Mouse (Mus musculus) embryonic facial prominence, embryonic 15.5 days (tissue): ENCODE measurements at regions not wholly inside any gene's neighbourhood (a gene's known extent, or its start where the extent isn't known, plus 50 kb on each side); places are given as distances from the start of the nearest gene placed in this dataset.
"Not testable (repeated sequence)": the region's sequence is repeated elsewhere in the genome, so short reads cannot be mapped to it uniquely, and the experiment has no call there.

Experiments
- ATAC-seq: fragments of 200-750 bp; cut with Nextera tagmentation; 2 replicates; pipeline ENCODE4 v1.8.0; 2017; ENCODE audit warnings: low read depth, moderate TSS enrichment; ENCODE audit not compliant: insufficient number of reproducible peaks, low FRiP score, low TSS enrichment
- H3K27ac ChIP-seq: fragments of 300-500 bp; sonication (generic); replicated peaks from 2 replicates; pipeline ENCODE4 v1.5.1; 2015; ENCODE audit warnings: mild to moderate bottlenecking, inconsistent platforms
- H3K27me3 ChIP-seq: fragments of 300-500 bp; sonication (generic); 2 replicates; pipeline ENCODE4 v1.6.1; 2015; ENCODE audit warnings: inconsistent platforms
- H3K36me3 ChIP-seq: fragments of 300-500 bp; sonication (generic); 2 replicates; pipeline ENCODE4 v1.6.1; 2015; ENCODE audit warnings: mild to moderate bottlenecking, inconsistent platforms
- H3K4me1 ChIP-seq: fragments of 300-500 bp; sonication (generic); 2 replicates; pipeline ENCODE4 v1.6.1; 2015; ENCODE audit warnings: inconsistent platforms
- H3K4me2 ChIP-seq: fragments of 300-500 bp; sonication (generic); replicated peaks from 2 replicates; pipeline ENCODE4 v1.6.1; 2015; ENCODE audit warnings: mild to moderate bottlenecking, inconsistent platforms
- H3K4me3 ChIP-seq: fragments of 300-500 bp; sonication (generic); replicated peaks from 2 replicates; pipeline ENCODE4 v1.5.1; 2015; ENCODE audit warnings: mild to moderate bottlenecking, inconsistent platforms
- H3K9ac ChIP-seq: fragments of 300-500 bp; sonication (generic); 2 replicates; pipeline ENCODE4 v1.6.1; 2015; ENCODE audit warnings: inconsistent platforms
- H3K9me3 ChIP-seq: fragments of 300-500 bp; sonication (generic); replicated peaks from 2 replicates; pipeline ENCODE4 v1.6.1; 2016; ENCODE audit warnings: inconsistent platforms
- WGBS: fragments of 180-500 bp; shearing (Covaris S2); methylation state at CpG from one replicate; pipeline ENCODE4 v1.1.7; 2015; 5-methylcytosine and 5-hydroxymethylcytosine counted together

DNA sequence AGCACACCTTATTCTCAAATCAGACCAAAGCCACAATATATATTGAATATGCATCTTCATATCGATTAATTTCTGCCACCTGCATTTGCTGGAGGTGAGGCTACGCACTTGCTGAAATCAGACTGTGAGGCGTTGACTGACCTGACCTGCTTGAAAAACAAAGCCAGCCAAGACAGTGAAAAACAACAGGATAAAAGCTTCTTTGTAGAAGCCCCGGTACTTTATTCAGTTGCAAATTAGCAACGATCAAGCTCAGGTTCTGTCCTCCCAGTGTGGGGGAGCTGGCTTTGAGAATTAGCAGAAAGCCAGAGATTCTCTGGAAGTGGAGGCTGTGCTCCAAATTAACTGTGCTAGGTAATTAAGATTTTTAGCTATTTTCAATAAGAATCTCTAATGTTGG lies 100.6 kb downstream of the Vmn2r79 start:
- no peak overlapping the region for H3K27ac ChIP-seq
- H3K4me3 ChIP-seq, result no peak overlapping the region
- WGBS, result 77% methylated on average over 5 of the region's 5 CpGs
- H3K4me2 ChIP-seq, result no peak overlapping the region
- H3K27me3 ChIP-seq, result no peaks in the 10 kb centered on the region
- ATAC-seq, result no peak
- H3K9ac ChIP-seq, result no peak overlapping the region
- H3K9me3 ChIP-seq, result no peaks in the 10 kb centered on the region
- no peaks in the 10 kb centered on the region for H3K36me3 ChIP-seq
- no peaks in the 10 kb centered on the region for H3K4me1 ChIP-seq

DNA sequence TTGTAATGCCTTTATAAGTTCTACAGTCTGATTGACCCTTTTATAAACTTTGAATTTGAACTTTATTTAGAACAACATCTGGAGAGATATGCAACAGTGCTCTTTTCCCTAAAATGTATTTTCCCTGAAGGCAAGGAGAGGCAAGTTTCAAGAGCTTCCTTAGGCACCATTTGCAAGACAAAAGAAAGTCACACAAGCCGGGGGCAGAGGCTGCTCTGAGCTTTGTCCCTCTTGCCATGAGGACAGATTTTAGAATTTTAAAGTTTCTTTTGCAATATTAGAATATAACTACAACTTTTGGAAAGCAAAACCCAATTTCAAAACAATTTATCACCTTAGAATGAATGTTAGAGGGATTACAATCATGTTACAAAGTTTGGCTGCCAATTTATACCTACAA lies 103.7 kb downstream of the Vmn2r79 start:
- H3K9ac ChIP-seq, ATAC-seq, H3K4me3 ChIP-seq, H3K4me2 ChIP-seq, H3K27me3 ChIP-seq, H3K4me1 ChIP-seq, H3K36me3 ChIP-seq, H3K9me3 ChIP-seq, H3K27ac ChIP-seq: not testable (repeated sequence)
- WGBS, result 39% methylated on average over 1 of the region's 1 CpGs

DNA sequence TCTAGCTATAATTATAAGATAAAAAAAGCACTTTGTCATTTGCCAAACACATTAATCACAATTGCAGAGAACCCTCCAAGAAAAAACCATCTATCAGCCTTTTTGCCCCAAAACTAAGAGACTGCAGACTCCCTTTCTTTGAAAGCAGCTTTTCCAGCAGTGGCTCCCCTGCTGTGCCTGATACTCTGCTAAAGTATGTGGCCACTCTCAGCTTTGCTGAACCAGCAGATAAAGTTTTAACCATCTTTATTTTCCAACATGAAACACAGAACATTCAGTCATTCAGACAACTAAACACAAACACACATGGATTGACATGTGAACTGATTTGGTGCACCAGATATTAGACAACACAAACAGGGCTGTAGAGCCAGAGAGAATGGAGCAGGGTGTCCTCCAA lies 104.5 kb downstream of the Vmn2r79 start:
- H3K9ac ChIP-seq, H3K9me3 ChIP-seq, H3K4me3 ChIP-seq, H3K27me3 ChIP-seq, H3K4me1 ChIP-seq, ATAC-seq, H3K27ac ChIP-seq, H3K36me3 ChIP-seq, H3K4me2 ChIP-seq: not testable (repeated sequence)

DNA sequence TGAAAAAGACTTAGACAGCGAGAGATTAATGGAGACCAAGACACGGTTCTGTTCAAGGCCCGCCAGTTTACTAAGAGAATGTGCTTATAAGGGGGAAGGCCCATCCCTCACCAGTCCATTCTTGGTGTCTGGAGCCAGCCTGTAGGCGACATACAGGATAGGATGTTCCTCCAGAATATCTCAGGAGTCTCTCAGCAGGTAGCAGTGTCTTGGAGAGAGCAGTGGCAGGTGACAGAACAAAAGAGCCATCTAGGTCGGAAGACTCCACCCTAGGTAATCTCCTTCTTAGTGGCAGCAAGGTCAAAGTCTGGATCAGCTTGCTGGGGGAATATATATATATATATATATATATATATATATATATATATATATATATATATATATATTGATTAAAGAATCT lies 105.4 kb downstream of the Vmn2r79 start:
- not testable (repeated sequence) for H3K36me3 ChIP-seq, H3K4me1 ChIP-seq, H3K27ac ChIP-seq, H3K9ac ChIP-seq, H3K27me3 ChIP-seq, H3K9me3 ChIP-seq, H3K4me2 ChIP-seq, ATAC-seq, H3K4me3 ChIP-seq
- 78% methylated on average over 5 of the region's 5 CpGs for WGBS

DNA sequence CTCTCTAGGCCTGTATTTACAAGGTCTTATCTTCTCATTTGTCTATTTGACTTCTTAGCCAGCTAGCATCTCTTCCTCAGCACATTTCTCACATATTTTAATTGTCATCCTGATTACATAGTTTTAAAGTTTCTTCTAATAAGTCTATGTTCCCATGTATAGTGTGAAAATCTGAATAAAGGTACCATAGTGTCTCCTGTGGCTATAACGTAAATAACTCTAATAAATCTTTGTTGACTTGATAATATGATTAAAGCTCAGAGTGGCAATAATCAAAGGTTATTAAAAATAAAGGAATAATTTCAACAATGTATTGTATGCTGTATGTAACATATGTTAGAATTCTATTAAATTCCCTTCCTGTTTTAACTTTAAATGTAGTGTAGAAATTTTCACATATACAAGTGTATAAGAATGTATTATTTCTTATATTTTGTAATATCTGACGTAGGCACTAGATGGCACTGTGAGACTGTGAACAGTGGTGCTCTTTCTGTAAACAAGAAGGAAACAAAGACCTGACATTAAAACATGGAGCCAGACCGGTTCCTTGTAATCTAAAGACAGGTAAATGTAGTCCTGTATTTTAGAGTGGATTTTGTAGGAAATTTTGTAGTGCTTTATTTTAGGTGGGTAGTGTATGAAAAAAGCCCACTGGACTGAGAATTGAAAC lies 114.5 kb downstream of the Vmn2r79 start:
- Histone ChIP-seq H3K27ac (no peak overlapping the region), H3K27me3 (no peaks in the 10 kb centered on the region), H3K4me2 (peak overlapping the region; percentile 33; the same call in 1 of the 2 replicates), H3K36me3 (no peaks in the 10 kb centered on the region), H3K9me3 (no peaks in the 10 kb centered on the region), H3K4me1 (no peaks in the 10 kb centered on the region), H3K4me3 (0 out of 2 replicates have a peak overlapping the region, but pooled peaks have one; percentile 7), H3K9ac (no peak overlapping the region)
- ATAC-seq, result no peak
- WGBS, result 29% methylated on average over 3 of the region's 3 CpGs

DNA sequence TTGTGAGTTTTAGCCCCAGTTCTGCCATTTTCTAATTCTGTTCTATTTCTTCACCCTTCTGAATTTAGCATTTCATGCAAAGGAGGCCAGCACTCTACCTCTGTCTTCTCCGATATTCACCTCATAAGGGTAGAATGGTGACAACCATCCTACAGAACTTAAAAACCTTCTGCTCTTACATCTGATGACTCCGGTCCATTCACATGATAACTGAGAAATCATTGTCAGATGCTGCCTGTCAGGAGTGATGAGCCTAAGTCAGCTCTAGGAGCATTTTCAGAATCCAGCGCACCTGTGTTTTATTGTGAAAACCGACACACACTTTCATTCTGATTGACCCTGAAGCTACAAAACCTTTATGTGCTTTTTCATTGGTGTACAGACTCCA lies 115.1 kb downstream of the Vmn2r79 start:
- Histone ChIP-seq H3K27me3 (no peaks in the 10 kb centered on the region), H3K27ac (no peak overlapping the region), H3K36me3 (no peaks in the 10 kb centered on the region), H3K4me3 (0 out of 2 replicates have a peak overlapping the region, but pooled peaks have one; percentile 7), H3K9ac (no peak overlapping the region), H3K9me3 (no peaks in the 10 kb centered on the region), H3K4me2 (peak overlapping the region; percentile 33; the same call in 1 of the 2 replicates), H3K4me1 (no peaks in the 10 kb centered on the region)
- no peak for ATAC-seq
- 44% methylated on average over 4 of the region's 4 CpGs for whole genome bisulfite sequencing

DNA sequence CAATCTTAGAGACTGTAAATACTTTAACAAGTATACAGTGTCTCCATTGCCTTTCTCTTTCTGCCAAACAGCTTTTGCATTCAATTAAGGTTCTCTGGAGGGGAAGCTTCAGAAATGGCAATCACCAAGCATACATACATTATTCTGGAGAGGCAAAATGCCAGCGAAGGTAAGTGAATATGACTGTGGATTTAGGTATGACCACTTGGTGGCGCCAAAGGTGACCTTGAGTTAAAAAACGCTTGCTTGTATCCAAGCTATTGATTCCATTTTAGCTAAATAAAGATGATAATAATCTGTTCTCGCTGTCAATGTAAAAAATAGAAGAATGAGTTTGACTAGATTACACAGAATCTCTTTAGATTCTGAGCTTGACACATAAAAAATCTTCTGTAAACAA lies 117.7 kb downstream of the Vmn2r79 start:
- Histone ChIP-seq H3K4me2 (no peak overlapping the region), H3K9ac (no peak overlapping the region), H3K4me1 (no peaks in the 10 kb centered on the region), H3K9me3 (no peaks in the 10 kb centered on the region), H3K27me3 (no peaks in the 10 kb centered on the region), H3K4me3 (no peak overlapping the region), H3K36me3 (no peaks in the 10 kb centered on the region), H3K27ac (no peak overlapping the region)
- WGBS, result 6% methylated on average over 4 of the region's 4 CpGs
- no peak for ATAC-seq

DNA sequence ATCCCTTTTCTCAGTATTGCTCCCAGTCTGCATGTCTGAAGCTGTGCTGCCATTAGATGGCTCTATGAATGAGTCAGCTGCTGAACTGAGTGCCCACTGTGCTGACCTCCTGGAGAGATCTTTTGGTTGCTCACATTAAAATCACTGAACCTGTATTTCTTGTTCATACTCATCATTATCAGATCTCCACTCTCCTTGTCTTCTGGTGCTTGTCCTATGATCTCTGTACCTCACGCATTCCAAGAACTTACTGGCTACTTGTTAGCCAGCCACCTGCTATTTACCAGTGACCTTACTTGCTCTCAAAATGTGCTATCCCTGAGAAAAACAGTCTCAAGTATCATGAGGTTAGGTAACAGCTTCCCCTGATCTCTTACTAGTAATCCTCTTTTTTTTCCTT lies 123.4 kb upstream of the Nox4 start:
- WGBS, result 77% methylated on average over 1 of the region's 1 CpGs
- no peak overlapping the region for H3K27ac ChIP-seq
- H3K36me3 ChIP-seq, result no peaks in the 10 kb centered on the region
- H3K9ac ChIP-seq, result no peak overlapping the region
- no peak overlapping the region for H3K4me2 ChIP-seq
- H3K27me3 ChIP-seq, result no peaks in the 10 kb centered on the region
- ATAC-seq, result no peak
- H3K4me3 ChIP-seq, result no peak overlapping the region
- no peaks in the 10 kb centered on the region for H3K9me3 ChIP-seq
- no peaks in the 10 kb centered on the region for H3K4me1 ChIP-seq

DNA sequence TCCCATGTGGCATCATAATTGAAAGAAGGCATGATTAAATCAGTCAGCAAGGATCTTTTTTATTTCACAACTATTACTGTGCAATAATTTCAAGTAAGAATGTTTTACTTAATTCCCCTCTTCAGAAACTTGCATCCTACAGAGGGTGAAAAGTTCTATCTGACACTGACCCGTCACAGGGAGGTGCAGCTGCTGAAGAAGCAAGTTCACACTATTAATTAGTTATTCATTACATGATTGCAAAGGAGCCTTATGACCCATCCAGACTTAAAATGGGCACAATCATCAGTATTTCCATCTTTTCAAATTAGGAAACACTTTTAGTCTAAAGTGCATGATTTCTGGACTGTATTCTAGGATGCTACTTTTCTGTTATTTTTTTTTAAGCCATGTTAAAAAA lies 100.0 kb upstream of the Nox4 start:
- Histone ChIP-seq H3K9ac (no peak overlapping the region), H3K36me3 (no peaks in the 10 kb centered on the region), H3K4me2 (no peak overlapping the region), H3K9me3 (no peaks in the 10 kb centered on the region), H3K27me3 (no peaks in the 10 kb centered on the region), H3K4me3 (no peak overlapping the region), H3K4me1 (no peaks in the 10 kb centered on the region), H3K27ac (no peak overlapping the region)
- 61% methylated on average over 1 of the region's 1 CpGs for WGBS
- ATAC-seq, result no peak

DNA sequence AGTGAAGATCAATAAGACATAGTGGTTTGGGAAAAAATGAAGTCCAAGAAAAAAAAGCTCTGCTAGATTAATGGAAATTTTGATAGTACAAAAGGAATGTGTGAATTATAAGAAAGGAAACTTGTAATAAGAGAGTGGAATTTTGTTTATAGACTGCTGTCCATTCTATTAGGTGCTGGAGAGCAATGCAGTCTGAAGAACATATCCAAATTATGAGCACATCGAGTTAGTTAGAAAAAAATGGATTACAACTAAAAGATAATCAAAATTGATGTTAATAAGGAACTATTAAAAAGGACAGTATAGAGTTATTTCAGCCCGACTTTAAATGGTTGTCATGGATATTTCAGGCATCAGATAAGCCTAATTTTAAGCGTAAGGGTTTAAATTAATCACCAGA lies 98.2 kb upstream of the Nox4 start:
- Histone ChIP-seq H3K27ac (no peak overlapping the region), H3K4me2 (no peak overlapping the region), H3K4me3 (no peak overlapping the region), H3K9ac (no peak overlapping the region), H3K36me3 (no peaks in the 10 kb centered on the region), H3K27me3 (no peaks in the 10 kb centered on the region), H3K4me1 (no peaks in the 10 kb centered on the region), H3K9me3 (no peaks in the 10 kb centered on the region)
- no peak for ATAC-seq
- 68% methylated on average over 3 of the region's 3 CpGs for WGBS

DNA sequence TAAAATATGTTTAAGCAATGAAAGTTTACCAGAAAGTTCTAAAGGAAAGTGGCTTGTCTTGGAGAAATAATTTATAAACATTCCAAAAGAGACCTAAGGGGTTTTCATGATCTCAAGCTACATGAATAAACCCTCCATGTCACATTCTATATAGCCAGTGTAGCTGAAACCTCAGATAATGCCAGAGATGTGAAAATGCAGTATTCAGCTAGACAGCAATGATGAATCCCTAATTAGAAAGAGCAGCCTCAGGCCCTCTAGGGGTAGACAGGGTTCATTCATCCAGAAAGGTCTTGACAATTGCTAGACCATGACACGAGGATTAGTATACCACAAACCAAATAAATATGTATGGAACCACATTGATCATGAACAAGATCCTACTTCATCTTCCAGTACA lies 97.2 kb upstream of the Nox4 start:
- Histone ChIP-seq H3K36me3 (no peaks in the 10 kb centered on the region), H3K27ac (no peak overlapping the region), H3K27me3 (no peaks in the 10 kb centered on the region), H3K4me2 (no peak overlapping the region), H3K9me3 (no peaks in the 10 kb centered on the region), H3K4me1 (no peaks in the 10 kb centered on the region), H3K4me3 (no peak overlapping the region), H3K9ac (no peak overlapping the region)
- WGBS, result 48% methylated on average over 1 of the region's 1 CpGs
- no peak for ATAC-seq

DNA sequence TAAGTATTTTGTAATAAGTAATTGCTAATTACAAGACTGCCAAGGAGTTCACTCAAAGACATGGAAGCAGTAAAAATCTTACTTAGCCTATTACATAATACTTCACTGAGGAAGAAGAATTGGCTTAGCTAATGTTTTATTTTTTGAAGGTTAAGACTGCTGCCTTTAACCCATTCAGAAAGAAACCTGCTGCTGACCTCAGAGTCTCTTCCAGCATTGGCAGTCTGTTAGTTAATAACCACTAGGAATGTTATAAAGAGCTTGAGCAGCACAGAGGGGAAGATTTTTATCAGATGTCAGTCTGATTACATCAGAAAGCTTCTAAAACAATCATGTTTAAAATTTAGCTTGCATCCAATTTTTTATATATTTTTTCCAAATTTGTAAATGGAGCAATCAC lies 94.9 kb upstream of the Nox4 start:
- H3K36me3 ChIP-seq, result no peaks in the 10 kb centered on the region
- H3K9ac ChIP-seq, result no peak overlapping the region
- no peak overlapping the region for H3K4me3 ChIP-seq
- H3K4me2 ChIP-seq, result no peak overlapping the region
- H3K27me3 ChIP-seq, result no peaks in the 10 kb centered on the region
- no peak overlapping the region for H3K27ac ChIP-seq
- H3K9me3 ChIP-seq, result no peaks in the 10 kb centered on the region
- no peaks in the 10 kb centered on the region for H3K4me1 ChIP-seq
- no peak for ATAC-seq
